Mouse (Mus musculus) embryo, embryonic 11 days (tissue): ENCODE measurements at regions not wholly inside any gene's neighbourhood (a gene's known extent, or its start where the extent isn't known, plus 50 kb on each side); places are given as distances from the start of the nearest gene placed in this dataset.

Experiments used
- DNase-seq: peaks from one replicate; pipeline ENCODE4 v3.0.0-alpha.2; 2015

DNA sequence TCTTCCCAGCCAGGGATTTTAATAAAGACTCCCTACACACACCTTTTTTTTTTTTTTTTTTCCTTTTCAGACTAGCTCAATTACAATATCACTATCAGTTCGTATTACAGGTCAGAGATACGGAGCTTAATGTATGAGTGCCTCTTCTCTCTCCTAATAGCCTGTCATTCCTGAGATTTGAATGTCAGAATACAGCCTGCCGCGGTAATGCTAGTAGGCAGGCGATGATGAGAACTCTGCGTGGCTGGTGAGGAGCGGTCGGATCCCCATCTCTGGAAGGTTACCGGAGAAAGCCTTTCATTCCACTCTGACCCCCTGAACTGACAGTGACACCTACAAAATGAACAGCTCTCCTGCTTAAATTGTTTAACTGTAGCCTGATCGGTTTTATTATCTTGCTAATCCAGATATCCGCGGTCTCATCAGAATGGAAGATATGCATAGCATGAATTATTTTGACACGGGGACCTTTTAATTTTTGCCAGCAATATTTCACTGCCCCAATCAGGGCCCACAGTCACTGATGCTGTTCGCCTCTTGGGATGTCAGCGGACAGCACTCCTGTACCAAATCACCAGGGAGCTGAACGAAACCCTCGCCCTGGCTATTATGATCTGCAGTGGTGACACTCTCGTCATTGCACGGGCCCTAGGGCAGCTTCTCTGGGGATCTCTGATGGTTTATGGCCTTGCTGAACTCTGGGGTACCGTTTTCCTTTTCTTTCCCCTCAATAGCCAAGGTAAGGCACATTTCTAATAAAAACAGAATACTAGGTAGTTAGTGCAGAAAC lies 690.9 kb downstream of the 1700064H15Rik start:
- no peak for DNase-seq

DNA sequence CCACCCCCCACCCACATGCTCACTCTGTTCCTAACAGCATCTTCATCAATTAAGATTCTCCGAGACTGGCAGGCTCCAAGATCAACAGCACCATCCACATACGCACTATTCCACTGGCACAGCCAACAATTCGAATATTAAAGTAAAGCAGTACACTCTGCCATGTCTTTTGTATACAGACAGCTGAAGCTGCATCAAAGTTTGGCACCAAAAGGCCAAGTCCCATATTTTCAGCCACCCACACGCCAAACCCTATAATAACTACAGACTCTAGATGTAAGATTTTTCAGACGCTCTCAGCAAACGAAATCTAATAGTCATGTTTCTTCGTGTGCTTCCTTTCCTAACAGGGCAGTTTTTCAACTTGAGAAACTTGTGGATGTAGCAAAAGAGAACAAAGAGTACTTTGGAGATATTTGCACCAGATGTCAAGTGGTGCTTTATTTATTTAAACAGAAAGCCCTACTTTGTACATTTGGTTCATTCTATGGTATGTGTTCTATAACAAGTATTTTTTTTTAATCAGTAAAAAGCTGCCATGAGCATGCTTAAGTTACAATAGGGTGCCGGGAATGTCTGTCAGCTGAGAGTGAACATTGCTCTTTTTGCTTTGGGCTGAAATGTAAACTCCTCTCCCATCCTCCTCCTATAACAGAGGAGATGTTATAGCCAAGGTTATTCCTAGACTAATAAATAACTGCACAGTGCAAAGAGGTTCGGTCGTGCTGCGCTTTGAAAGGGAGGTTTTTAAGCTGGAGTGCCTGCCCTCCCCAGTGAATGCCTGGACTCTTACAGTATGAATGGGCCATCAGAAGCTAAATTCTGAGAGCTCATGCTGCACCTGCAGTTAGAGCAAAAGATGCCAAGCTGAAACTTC lies 686.9 kb downstream of the 1700064H15Rik start:
- no peak for DNase-seq

DNA sequence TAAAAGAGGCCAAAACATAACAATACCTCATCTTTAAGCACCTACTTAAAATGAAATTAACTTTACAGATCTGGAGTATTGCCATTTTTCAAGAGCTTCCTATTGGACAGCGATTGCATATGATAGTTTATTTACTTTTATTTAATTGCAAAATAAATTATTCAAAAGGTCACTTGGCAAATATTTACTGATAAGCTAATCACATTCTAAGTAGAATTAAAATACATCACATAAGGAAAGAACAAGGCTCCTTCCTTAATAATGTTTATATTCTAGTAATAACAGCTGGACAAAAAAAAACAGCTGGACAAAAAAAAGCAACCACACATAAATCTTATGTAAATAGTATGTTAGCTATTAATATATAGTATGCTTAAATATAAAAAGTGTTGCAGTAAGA lies 668.1 kb downstream of the 1700064H15Rik start:
- DNase-seq: no peak

DNA sequence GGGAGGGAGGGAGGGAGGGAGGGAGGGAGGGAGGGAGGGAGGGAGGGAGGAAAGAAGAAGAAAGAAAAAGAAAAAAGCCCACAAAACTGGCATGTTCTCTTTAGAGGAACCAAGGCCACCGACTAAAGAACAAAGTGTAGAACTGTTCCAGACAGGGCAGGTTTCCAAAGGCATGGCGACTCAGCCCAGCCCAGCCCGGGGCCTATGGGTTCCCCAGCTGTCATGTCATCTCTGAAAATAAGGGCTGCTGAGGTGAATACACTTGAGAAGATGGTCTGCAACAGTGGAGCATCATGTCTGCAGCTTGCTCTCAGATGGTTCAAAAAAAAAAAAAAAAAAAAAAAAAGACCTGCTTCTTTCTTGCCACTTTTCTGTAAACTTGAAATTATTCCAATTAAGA lies 639.8 kb downstream of the 1700064H15Rik start:
- no peak for DNase-seq

DNA sequence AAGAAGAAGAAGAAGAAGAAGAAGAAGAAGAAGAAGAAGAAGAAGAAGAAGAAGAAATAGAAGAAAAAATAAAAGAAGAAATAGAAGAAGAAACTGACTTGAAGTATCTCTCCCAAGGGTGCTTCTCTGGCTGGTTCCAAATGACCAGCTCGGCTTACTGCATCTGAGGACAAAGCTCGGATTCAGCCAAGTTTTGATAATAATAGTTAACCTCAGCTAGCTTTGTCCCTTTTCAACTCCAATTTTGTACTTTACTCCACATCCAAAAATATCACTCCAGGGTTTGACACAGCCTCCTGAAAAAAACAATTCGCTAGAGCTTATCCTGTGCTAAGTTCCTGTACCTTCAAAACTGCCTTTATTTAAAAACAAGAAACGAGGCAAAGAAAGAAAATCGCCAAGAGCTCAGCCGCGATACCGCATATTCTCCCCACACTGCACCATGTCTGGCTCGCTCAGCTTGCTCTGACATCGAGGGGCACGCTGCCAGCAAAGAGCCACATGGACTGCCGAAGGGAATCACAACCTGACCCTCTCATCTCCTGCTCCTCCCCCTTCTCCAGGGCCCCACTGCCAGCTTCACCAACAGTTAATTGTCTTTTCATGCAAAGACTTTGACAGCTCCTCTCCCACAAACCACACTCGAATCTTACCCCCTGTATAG lies 638.8 kb downstream of the 1700064H15Rik start:
- DNase-seq: no peak

DNA sequence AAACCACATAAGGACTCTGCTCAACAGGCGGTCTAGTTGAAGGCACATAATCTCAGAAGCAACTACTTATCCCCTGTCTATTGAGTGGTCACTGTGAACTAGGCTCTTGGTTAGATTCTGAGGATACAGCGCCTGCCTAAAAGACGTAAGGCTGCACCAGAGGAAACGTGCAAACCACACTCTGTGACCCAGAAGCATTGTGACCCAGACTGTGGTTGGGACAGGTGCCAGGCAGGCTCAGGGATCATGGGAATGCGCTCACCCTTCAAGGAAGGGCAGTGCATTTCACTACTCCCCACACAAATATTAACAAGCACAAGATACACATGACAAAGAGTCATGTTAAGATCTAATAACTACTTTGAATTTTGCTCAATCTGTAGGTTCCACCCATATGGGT lies 628.3 kb downstream of the 1700064H15Rik start:
- no peak for DNase-seq

DNA sequence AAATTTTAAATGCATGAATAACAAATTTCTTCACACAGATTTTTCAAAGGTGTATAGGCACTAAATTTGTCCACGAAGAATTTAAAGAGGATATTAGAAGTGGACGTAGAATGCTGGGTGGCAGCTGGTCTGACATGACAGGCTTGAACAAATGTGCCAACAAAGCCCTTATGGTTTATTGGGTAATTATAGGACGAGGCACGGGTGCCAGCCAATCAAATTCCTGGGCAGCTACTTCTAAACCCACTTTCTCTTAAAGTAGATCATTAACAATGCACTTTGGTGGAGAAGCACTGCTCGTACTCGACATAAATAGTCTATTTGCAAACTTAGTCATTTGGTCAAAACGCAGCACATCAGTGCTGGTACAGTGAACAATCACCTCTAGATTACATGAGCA lies 626.4 kb downstream of the 1700064H15Rik start:
- no peak for DNase-seq

DNA sequence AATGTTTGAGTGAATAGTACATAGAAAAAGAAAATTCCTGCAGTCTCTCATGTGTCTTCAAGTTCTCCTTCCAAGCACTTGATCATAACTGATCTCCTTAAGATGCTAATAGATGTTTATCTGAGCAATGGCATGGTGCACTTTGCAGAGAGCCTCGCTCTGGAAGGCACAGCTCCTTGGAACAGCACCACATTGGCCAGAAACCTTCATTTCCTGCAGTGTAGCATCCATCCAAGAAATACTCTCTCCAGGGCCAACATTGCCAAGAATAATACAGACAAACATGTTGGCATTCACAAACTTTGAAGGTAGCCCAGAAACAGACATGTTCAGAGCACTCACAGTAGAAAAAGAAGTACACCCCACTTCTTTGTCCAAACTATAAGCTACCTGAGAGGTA lies 623.7 kb downstream of the 1700064H15Rik start:
- DNase-seq: no peak

DNA sequence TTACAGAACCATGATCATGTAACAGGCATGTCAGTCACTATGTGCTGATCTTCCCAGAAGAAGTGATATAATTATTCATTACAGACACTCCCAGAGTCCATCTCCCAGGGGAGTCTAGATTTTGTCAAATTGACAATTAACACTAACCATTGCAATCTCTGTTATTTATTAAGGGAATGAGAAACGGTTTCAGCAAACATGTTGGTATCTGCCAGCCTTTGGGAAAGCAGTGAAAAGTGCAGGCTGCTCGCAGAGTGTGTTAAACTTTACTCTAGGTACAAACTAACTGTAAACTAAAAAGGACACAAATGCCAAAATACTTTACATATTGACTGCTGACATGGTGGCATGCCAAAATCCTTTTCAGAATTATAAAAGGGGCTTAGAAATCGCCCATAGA lies 583.9 kb downstream of the 1700064H15Rik start:
- DNase-seq: no peak

DNA sequence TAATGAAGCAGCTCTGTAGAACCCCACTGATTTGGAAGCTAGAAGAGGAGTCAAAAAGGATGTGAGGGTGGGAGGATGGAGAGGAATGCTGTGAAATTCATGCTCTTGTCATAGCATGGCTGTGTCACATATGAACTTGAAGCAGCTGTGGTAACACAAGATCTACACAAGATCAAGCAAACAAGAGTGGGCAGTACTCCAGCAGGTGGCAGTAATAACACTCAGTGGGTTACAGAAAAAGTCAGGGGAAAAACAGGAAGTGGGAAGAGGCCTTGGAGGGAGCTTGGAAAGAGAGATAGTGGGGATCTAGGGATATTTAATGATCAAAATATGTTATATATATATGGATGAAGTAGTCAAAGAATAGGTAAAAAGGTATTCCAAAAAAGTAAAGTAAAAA lies 582.5 kb downstream of the 1700064H15Rik start:
- peak; percentile 13 for DNase-seq

DNA sequence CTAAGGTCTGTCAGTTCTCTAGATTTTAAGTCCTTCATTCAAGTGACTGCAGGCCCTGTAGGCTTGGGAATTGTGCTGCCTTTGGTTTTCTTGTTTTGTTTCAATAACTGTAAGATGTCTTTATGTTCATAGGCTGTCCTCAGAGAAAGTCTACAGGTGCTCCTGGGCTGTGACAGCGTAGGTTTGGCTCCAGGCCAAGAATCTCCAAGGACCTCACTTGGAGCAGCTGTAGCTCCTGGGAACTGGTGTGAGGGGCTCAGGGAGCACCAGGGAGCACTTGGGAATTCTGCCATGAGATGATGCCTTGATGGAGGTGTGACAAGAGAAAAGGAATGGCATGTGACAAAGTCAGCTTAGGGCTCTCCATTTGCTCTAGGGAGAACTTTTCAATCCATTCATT lies 581.9 kb downstream of the 1700064H15Rik start:
- DNase-seq: no peak

DNA sequence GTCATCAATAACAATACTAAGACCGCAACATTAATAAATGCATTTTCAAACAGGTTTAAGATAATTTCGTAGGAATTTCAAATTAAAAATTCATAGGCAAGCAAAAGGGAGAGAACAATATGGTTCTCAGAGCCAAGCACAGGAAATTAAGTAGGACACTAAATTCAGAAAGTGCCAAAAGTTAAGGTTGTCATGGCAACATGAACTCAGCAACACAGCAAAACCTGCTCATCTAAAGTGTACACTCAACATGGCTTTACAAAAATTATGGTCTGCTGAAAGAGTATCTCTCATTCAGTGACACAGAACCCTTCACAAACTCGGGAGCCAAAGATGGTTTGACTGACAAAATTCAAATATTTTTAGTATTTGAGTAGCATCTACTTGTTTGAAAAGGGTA lies 572.5 kb downstream of the 1700064H15Rik start:
- no peak for DNase-seq

DNA sequence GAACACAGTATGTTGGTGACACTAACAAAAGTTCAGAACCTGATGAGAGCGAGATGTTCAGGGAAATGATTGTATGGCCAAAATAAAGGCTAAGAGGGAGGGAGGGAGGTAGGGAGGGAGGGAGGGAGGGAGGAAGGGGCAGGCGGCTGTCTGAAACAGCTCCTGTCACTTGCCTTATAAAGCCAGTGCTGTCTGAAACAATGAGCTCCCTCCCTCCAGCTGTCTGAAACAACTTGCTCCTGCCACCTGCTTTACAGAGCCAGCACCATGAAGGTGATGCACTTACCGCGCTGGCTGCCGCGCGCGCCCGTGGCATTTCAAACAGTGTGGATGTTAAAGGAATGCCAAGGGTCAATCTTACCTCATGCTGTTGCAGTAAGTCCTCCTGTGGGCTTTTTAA lies 571.9 kb downstream of the 1700064H15Rik start:
- peak; percentile 13 for DNase-seq

DNA sequence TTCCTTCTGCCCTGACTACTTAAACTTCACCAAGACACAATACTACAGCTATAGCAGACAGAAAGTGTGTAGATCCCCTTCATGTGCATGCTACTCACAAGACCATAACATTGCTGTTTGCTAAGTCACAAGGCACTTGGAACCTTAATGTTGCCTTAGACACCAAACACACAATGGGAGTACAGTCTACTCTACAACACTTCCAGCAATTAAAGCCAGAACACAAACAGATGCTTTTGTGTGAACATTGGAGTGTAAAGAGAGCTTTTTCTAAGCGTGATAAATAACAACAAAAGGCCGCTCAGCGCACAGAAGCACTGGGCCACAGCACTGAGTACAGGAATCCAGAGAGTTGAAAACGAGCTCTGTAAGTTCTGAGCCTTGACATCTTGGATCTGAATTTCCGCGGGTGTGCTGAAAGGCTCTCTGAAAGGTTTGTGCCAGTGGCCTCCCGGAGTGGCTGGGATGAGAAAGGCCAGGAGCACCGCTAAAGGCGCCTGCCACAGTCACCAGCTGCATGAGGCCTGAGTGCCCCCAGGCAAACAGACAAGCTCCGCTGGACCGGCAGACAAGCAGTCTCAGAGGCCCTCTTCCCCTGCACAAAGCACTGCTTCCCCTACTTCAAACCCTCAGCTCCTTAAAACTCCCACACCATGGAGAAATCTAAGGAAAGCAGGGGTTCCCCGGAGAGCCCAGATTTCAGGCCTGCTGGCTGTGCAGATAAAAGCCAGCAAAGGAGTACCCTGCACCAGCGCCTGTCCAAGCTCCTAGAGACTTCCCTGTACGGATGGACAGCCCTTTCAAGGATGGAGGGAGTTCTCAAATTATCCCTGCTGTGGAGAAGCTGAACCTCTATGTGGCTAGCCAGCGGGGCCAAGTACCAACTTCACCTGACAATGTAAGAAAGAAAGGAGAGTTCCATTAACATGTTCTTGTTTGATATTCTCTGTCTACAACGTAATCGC lies 568.3 kb downstream of the 1700064H15Rik start:
- DNase-seq: peak; percentile 42

DNA sequence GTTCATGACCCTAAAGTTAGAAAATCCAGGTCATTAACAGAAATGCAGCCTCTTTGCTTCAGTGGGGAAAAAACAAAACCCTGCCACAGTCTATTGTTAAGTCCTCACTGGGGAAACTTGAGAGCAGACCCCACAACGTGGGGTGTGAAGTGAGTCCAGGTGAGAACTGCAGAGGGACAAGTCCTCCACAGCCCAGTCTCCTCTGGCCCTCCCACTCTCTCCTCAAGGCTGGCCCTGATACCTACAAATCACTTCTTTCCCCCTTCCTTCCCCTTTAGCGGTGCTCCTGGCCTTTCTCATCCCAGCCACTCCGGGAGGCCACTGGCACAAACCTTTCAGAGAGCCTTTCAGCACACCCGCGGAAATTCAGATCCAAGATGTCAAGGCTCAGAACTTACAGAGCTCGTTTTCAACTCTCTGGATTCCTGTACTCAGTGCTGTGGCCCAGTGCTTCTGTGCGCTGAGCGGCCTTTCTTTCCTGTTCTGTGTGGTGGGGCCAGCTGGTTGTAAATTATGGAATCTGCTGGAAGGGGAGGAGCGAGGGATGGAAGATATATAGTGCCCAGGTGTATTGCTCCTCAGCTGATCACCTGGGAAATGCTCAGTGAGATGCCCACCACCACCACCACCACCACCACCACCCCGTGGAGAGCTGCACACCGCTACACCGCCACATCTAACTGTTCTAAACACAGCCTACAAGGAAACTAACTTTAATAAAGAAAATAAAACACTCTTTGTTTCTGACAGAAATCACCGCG lies 566.8 kb downstream of the 1700064H15Rik start:
- peak; percentile 13 for DNase-seq

DNA sequence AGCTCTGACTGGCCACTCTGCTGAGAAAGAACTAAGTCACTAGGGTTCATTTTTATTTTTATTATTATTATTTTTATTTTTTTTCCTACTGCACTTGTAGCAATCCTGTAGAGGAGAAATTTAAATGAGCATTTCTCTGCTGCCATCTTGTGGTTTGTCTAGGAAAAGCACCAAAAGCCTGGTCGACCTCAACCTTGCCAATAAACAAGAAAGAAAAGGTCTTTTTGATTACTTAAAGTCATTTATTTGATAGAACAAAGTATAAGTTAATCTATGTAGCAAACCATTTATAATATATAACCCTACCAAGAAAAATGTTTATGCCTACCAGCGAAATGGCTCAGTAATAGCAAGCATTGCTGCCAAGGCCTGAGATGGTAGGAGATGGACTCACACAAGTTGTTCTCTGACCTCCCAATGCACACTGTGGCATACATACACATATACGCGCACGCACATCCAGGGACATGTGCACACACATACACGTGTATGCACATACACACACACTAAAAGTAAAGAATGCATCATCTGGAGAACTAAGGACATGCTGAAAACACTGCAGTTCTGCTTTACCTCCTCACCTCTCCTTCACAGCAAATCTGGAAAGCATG lies 566.1 kb downstream of the 1700064H15Rik start:
- DNase-seq: peak; percentile 55

DNA sequence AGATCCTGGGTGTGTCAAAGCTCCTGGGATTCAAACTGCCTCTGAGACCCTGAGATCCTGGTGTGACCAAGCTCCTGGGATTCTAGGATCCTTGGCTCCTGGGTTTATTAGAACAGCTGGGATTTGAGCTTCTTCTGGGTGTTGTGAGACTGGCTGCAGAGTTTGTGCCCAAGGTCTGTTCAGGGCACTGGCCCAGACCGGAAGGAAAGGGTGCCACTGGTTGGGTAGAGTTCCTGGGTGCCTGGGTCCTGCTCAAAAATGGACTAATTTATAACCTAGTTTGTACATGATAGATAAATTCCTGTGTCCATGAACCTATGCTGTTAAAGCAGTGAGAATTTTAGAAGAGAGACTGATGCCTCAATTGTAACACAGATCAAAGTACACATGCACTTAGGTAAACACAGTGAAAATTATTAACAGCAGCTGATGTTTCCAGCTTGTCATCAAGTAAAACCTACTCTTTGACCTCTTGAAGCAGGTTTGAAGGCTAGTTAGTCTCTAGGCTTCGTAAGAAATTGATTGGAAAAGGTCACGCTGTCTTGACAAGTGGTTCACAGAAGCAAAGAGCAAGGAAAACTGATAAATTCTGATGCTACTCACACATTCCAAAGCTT lies 561.2 kb downstream of the 1700064H15Rik start:
- DNase-seq: no peak
